Mouse (Mus musculus): ENCODE results near the gene Cmtm8. TPM values are rescaled to one million over a fixed set of nuclear protein-coding genes. Genes with fewer than 3 reads are reported as not detected.

Gene Cmtm8
- polyA plus RNA-seq, 1 experiment: 15.4 TPM

DNA sequence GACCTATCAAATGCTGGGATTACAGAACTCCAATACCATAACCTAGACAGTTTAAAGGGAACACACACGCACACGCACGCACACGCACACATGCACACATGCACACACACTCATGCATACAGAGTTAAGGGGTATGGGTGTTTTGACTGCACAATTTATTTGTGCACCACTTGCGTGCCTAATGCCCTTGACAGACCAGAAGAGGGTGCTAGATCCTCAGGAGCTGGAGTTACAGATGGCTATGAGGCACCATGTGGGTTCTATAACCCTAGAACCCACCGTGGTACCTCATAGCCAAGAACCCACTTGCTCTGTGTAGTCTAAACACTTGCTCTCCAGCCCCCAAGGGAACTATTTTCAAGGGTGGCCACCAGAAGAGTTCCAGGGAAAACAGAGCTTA is 15.6 kb downstream of the Cmtm8 start:
- TF ChIP-seq CTCF (IDR thresholded peaks at IDR 0.05; ENCODE audit: borderline replicate concordance, control insufficient read depth, extremely low read depth, insufficient read depth, low read length, poor library complexity): no peak
- no peak for DNase-seq
- no peaks in the 10 kb centered on the region for H3K36me3 ChIP-seq (ENCODE audit: control insufficient read depth, insufficient read depth, low read length)
- H3K4me1 ChIP-seq (replicated peaks; ENCODE audit: control insufficient read depth, insufficient read depth, low read length): no peaks in the 10 kb centered on the region
- no peaks in the 10 kb centered on the region for H3K27me3 ChIP-seq (ENCODE audit: control insufficient read depth, insufficient read depth, low read length)
- WGBS: 98% methylated on average over 6 of the region's 6 CpGs
- H3K27ac ChIP-seq (ENCODE audit: control insufficient read depth, insufficient read depth, low read length): no peak overlapping the region
- no peak overlapping the region for H3K4me3 ChIP-seq (ENCODE audit: control insufficient read depth, insufficient read depth, low read length)

DNA sequence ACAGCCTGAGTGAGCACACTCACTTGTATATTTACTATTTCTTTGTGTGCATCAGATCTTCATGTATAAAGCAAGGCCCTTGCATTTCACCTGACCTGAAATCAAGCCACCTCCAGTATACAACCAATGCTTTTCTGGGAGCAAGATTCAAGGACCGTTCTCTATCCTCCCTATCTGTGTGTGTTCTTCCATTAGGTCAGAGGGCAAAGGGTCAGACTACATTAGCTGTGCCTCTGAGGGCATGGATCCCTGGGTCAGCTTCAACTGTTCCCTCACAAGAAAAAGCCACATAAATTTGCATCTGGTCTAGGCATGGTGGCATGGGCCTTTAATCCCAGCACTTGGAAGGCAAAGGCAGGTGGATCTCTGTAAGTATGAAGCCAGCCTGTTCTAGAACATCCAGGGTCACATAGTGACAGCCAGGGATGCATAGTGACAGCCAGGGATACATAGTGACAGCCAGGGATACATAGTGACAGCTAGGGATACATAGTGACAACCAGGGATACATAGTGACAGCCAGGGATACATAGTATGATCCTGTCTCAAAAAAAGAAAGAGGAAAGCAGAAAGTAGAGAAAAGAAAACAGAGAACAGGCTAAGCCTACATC is 16.6 kb downstream of the Cmtm8 start:
- Histone ChIP-seq H3K27me3 (ENCODE audit: control insufficient read depth, insufficient read depth, low read length) (no peaks in the 10 kb centered on the region), H3K36me3 (ENCODE audit: control insufficient read depth, insufficient read depth, low read length) (no peaks in the 10 kb centered on the region), H3K4me3 (ENCODE audit: control insufficient read depth, insufficient read depth, low read length) (no peak overlapping the region), H3K27ac (ENCODE audit: control insufficient read depth, insufficient read depth, low read length) (no peak overlapping the region), H3K4me1 (replicated peaks; ENCODE audit: control insufficient read depth, insufficient read depth, low read length) (no peaks in the 10 kb centered on the region)
- TF ChIP-seq CTCF (IDR thresholded peaks at IDR 0.05; ENCODE audit: borderline replicate concordance, control insufficient read depth, extremely low read depth, insufficient read depth, low read length, poor library complexity) (no peak), POLR2A (IDR thresholded peaks at IDR 0.05; ENCODE audit: control insufficient read depth, extremely low read depth, insufficient read depth, low read length, poor library complexity) (no peak)
- DNase-seq: no peak
- WGBS: 94% methylated on average over 1 of the region's 1 CpGs

- no peaks in the 10 kb centered on the region for H3K36me3 ChIP-seq (ENCODE audit: control insufficient read depth, insufficient read depth, low read length)
- TF ChIP-seq POLR2A (IDR thresholded peaks at IDR 0.05; ENCODE audit: control insufficient read depth, extremely low read depth, insufficient read depth, low read length, poor library complexity): no peak
- no peak for TF ChIP-seq CTCF (IDR thresholded peaks at IDR 0.05; ENCODE audit: borderline replicate concordance, control insufficient read depth, extremely low read depth, insufficient read depth, low read length, poor library complexity)
- WGBS: 97% methylated on average over 7 of the region's 7 CpGs
- H3K4me3 ChIP-seq (ENCODE audit: control insufficient read depth, insufficient read depth, low read length): no peak overlapping the region
- H3K27ac ChIP-seq (ENCODE audit: control insufficient read depth, insufficient read depth, low read length): no peak overlapping the region
- no peaks in the 10 kb centered on the region for H3K27me3 ChIP-seq (ENCODE audit: control insufficient read depth, insufficient read depth, low read length)
- no peaks in the 10 kb centered on the region for H3K4me1 ChIP-seq (replicated peaks; ENCODE audit: control insufficient read depth, insufficient read depth, low read length)
- DNase-seq: no peak
These were observed 19.8 kb downstream of the Cmtm8 start for GRCm38 (mm10) chr9:114824166-114824565.

GRCm38 (mm10) chr9:114821548-114822289 is 22.2 kb downstream of the Cmtm8 start:
- Histone ChIP-seq H3K36me3 (ENCODE audit: control insufficient read depth, insufficient read depth, low read length) (no peaks in the 10 kb centered on the region), H3K27ac (ENCODE audit: control insufficient read depth, insufficient read depth, low read length) (no peak overlapping the region), H3K4me3 (ENCODE audit: control insufficient read depth, insufficient read depth, low read length) (no peak overlapping the region), H3K27me3 (ENCODE audit: control insufficient read depth, insufficient read depth, low read length) (no peaks in the 10 kb centered on the region), H3K4me1 (replicated peaks; ENCODE audit: control insufficient read depth, insufficient read depth, low read length) (no peaks in the 10 kb centered on the region)
- DNase-seq: no peak
- 96% methylated on average over 15 of the region's 15 CpGs for WGBS
- TF ChIP-seq CTCF (IDR thresholded peaks at IDR 0.05; ENCODE audit: borderline replicate concordance, control insufficient read depth, extremely low read depth, insufficient read depth, low read length, poor library complexity) (no peak), POLR2A (IDR thresholded peaks at IDR 0.05; ENCODE audit: control insufficient read depth, extremely low read depth, insufficient read depth, low read length, poor library complexity) (no peak)

DNA sequence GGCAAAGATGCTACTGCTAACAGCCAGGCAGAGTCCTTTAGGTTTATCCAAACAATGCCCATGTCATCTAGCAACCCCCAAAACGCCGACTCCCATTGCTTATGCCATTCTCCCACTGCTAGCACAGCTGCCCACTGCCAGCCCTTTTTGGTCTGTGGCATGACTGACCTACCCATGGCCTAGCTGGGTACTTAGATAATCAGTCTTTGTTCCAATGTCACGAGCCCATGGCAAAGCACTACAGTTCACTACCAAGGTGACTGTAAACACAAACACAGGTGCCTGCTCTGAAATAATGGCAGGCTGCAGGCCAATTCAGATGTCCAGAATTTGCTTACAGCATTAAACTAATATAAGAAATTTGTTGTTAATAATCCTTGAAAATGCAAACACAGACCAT is 25.0 kb downstream of the Cmtm8 start:
- no peak for TF ChIP-seq CTCF (IDR thresholded peaks at IDR 0.05; ENCODE audit: borderline replicate concordance, control insufficient read depth, extremely low read depth, insufficient read depth, low read length, poor library complexity)
- no peaks in the 10 kb centered on the region for H3K27me3 ChIP-seq (ENCODE audit: control insufficient read depth, insufficient read depth, low read length)
- no peaks in the 10 kb centered on the region; the same call in 1 of the 2 replicates for H3K4me1 ChIP-seq (replicated peaks; ENCODE audit: control insufficient read depth, insufficient read depth, low read length)
- no peak overlapping the region for H3K4me3 ChIP-seq (ENCODE audit: control insufficient read depth, insufficient read depth, low read length)
- 96% methylated on average over 3 of the region's 3 CpGs for WGBS
- H3K27ac ChIP-seq (ENCODE audit: control insufficient read depth, insufficient read depth, low read length): no peak overlapping the region
- H3K36me3 ChIP-seq (ENCODE audit: control insufficient read depth, insufficient read depth, low read length): no peaks in the 10 kb centered on the region
- DNase-seq: no peak

DNA sequence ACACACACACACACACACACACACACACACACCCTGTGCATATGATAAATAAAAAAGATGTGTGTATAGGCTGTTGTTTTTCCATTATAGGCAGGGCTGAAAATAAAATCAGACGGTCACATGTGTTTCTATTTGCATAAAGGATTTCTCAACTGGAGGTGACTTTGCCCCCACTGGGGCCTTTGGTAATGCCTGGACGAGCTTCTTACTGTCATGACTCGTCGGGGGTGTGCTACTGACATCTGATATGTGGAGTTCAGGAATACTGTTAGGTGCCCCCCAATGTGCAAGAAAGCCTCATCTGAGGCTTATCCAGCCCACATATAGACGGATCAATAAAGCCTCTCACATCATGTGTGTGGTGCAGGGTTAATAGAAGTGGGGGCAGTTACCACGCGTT is 26.9 kb downstream of the Cmtm8 start:
- Histone ChIP-seq H3K36me3 (ENCODE audit: control insufficient read depth, insufficient read depth, low read length) (no peaks in the 10 kb centered on the region), H3K27ac (ENCODE audit: control insufficient read depth, insufficient read depth, low read length) (no peak overlapping the region), H3K27me3 (ENCODE audit: control insufficient read depth, insufficient read depth, low read length) (no peaks in the 10 kb centered on the region), H3K4me1 (replicated peaks; ENCODE audit: control insufficient read depth, insufficient read depth, low read length) (no peaks in the 10 kb centered on the region; the same call in 1 of the 2 replicates), H3K4me3 (ENCODE audit: control insufficient read depth, insufficient read depth, low read length) (no peak overlapping the region)
- no peak for DNase-seq
- TF ChIP-seq POLR2A (IDR thresholded peaks at IDR 0.05; ENCODE audit: control insufficient read depth, extremely low read depth, insufficient read depth, low read length, poor library complexity) (no peak), CTCF (IDR thresholded peaks at IDR 0.05; ENCODE audit: borderline replicate concordance, control insufficient read depth, extremely low read depth, insufficient read depth, low read length, poor library complexity) (no peak)
- WGBS: 91% methylated on average over 7 of the region's 7 CpGs

Measured in thymus, adult 2 months (tissue).